Mouse (Mus musculus) testis, adult 2 months (tissue): Measurements from ENCODE around the gene Wdr81. TPM values are rescaled to one million over a fixed set of nuclear protein-coding genes. Genes with fewer than 3 reads are reported as not detected.
A peak's percentile ranks its signal among the peaks of the same experiment; 100 is the strongest.

ENCODE experiments used
- H3K27ac ChIP-seq: fragments of 200-500 bp; 2 replicates; pipeline ENCODE4 v1.5.1; 2012; ENCODE audit warnings: low read depth, low read length; ENCODE audit not compliant: control insufficient read depth, insufficient read depth
- H3K27me3 ChIP-seq: fragments of 200-500 bp; 2 replicates; pipeline ENCODE4 v1.6.1; 2012; ENCODE audit warnings: mild to moderate bottlenecking, low read length, moderate library complexity; ENCODE audit not compliant: control insufficient read depth, insufficient read depth
- H3K36me3 ChIP-seq: fragments of 200-500 bp; 2 replicates; pipeline ENCODE4 v1.6.1; 2012; ENCODE audit warnings: mild to moderate bottlenecking, low read length; ENCODE audit not compliant: control insufficient read depth, insufficient read depth
- H3K4me1 ChIP-seq: fragments of 200-500 bp; 2 replicates; pipeline ENCODE4 v1.6.1; 2012; ENCODE audit warnings: low read length; ENCODE audit not compliant: control insufficient read depth, insufficient read depth
- H3K4me3 ChIP-seq: fragments of 200-500 bp; 2 replicates; pipeline ENCODE4 v1.5.1; 2012; ENCODE audit warnings: low read depth, mild to moderate bottlenecking, low read length, moderate library complexity, mixed read lengths; ENCODE audit not compliant: control insufficient read depth
- CTCF ChIP-seq: fragments of 200-500 bp; IDR thresholded peaks from 2 replicates; pipeline ENCODE4 v1.5.1; 2012; ENCODE audit warnings: low read depth, mild to moderate bottlenecking, inconsistent platforms, low read length, moderate library complexity; ENCODE audit not compliant: control insufficient read depth, insufficient read depth, insufficient replicate concordance
- POLR2A ChIP-seq: fragments of 200-500 bp; IDR thresholded peaks from 2 replicates; pipeline ENCODE4 v1.6.1; 2012; ENCODE audit warnings: low read depth, mild to moderate bottlenecking, inconsistent platforms, low read length, moderate library complexity; ENCODE audit not compliant: control insufficient read depth
- polyA plus RNA-seq: library from polyadenylated mRNA; depleted of rRNA; stranded (reverse); fragments of >200 nt; gene quantifications from 2 replicates; pipeline ENCODE4 v1.2.3, GENCODE M21; 2012

The Wdr81 gene
- polyA plus RNA-seq, 1 experiment = 5.1 TPM

DNA sequence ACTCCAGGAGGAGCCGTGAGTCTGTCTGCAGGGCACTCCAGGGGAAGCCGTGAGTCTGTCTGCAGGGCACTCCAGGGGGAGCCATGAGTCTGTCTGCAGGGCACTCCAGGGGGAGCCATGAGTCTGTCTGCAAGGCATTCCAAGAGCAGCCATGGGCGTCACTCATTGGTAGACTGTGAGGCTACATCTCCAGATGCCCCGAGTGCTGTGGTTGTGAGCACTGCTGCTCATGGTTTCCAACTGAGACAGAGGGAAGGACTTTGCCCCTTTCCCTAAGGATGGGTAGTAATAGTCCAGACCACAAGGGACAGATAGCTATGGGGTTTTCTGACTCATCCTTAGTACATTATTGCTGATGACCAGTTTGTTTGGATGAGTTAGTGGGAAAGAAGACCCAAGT is 48.4 kb downstream of the Wdr81 start:
- TF ChIP-seq CTCF (no peak), POLR2A (no peak)
- H3K4me3 ChIP-seq = no peak overlapping the region

GRCm38 (mm10) chr11:75404801-75405200 is 49.7 kb downstream of the Wdr81 start:
- Histone ChIP-seq H3K27me3 (no peaks in the 10 kb centered on the region), H3K36me3 (no peaks in the 10 kb centered on the region; the same call in 1 of the 2 replicates), H3K4me1 (no peaks in the 10 kb centered on the region), H3K4me3 (no peak overlapping the region), H3K27ac (no peak overlapping the region)
- TF ChIP-seq CTCF (no peak), POLR2A (no peak)

More for the DNA sequence above, 48.4 kb downstream of the Wdr81 start:
- Histone ChIP-seq H3K4me1 (no peaks in the 10 kb centered on the region), H3K27me3 (no peaks in the 10 kb centered on the region), H3K27ac (no peak overlapping the region), H3K36me3 (no peaks in the 10 kb centered on the region)

DNA sequence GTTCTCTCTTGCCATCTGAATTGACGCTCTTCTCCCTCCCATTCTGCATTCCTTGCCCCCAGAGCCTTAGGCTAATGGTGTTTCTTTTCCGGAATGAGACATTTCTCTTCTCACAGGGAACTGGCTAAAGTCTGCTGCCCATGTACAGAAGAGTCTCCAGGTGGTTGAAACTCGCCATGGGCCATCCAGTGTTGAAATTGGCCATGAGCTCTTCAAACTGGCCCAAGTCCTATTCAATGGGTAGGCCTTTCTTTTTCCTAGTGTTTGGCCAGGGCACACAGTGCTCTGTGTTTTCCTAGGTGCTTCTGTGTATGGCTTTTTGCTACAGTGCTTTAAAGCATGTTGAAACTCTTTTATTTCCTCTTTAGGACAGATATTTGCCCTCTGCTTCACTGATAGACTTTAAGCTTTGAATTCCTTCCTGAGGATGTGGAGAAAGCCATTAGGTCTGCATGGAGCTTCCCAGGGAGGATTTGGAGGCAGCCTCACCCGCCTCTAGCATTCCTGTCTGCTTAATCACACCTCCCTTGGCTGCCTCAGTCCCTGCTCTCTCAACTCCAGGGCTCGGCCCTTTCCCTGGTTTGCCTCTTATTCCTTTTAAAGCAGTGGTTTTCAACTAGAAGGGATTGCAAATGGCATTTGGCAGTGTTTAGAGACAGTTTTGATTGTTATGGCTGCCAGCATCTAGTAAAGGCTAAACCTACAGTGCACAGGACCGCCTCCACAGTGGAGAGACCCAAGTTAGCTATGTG is 51.0 kb downstream of the Wdr81 start:
- Histone ChIP-seq H3K36me3 (no peaks in the 10 kb centered on the region; the same call in 1 of the 2 replicates), H3K4me1 (no peaks in the 10 kb centered on the region), H3K4me3 (no peak overlapping the region), H3K27ac (peak overlapping the region; percentile 60), H3K27me3 (no peaks in the 10 kb centered on the region)
- no peak for TF ChIP-seq POLR2A
- TF ChIP-seq CTCF = no peak

DNA sequence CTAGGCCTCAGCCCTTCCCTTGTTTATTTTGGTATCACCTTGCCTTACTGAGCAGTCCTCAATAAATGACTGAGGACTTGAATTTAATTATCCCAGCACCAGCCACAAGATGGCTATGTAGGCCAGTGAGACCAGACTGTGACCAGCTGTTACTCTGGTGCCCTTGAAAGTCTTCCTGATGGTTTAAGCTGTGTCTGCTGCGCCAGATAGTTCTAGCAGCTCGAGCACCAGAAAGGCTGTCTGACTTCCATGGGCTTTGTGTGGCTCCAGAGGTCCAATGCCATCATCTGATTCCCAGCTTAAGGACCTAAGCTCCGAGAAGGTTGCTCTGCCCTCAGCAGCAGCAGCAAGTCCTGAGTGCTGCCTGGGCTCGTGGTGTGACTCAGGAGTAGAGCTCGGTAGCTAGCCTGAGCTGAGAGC is 52.2 kb downstream of the Wdr81 start:
- Histone ChIP-seq H3K27me3 (no peaks in the 10 kb centered on the region), H3K4me1 (no peaks in the 10 kb centered on the region), H3K27ac (peak overlapping the region; percentile 81), H3K36me3 (no peaks in the 10 kb centered on the region; the same call in 1 of the 2 replicates), H3K4me3 (no peak overlapping the region)
- TF ChIP-seq POLR2A (no peak), CTCF (no peak; the same call in 1 of the 2 replicates)

- TF ChIP-seq POLR2A = no peak
- no peak for TF ChIP-seq CTCF
- H3K4me1 ChIP-seq = no peaks in the 10 kb centered on the region
- no peaks in the 10 kb centered on the region; the same call in 1 of the 2 replicates for H3K36me3 ChIP-seq
- no peaks in the 10 kb centered on the region for H3K27me3 ChIP-seq
- no peak overlapping the region for H3K4me3 ChIP-seq
- H3K27ac ChIP-seq = no peak overlapping the region
Measured at GRCm38 (mm10) chr11:75400099-75400498, 54.4 kb downstream of the Wdr81 start.

GRCm38 (mm10) chr11:75399411-75399841 is 55.1 kb downstream of the Wdr81 start:
- Histone ChIP-seq H3K27me3 (no peaks in the 10 kb centered on the region), H3K4me1 (no peaks in the 10 kb centered on the region), H3K4me3 (no peak overlapping the region)

GRCm38 (mm10) chr11:75397452-75397851 is 57.1 kb downstream of the Wdr81 start:
- no peak overlapping the region for H3K27ac ChIP-seq
- TF ChIP-seq POLR2A = no peak
- TF ChIP-seq CTCF = no peak
- H3K4me1 ChIP-seq = no peaks in the 10 kb centered on the region
- H3K27me3 ChIP-seq = no peaks in the 10 kb centered on the region
- H3K36me3 ChIP-seq = no peaks in the 10 kb centered on the region; the same call in 1 of the 2 replicates
- no peak overlapping the region for H3K4me3 ChIP-seq

More at GRCm38 (mm10) chr11:75399411-75399841, 55.1 kb downstream of the Wdr81 start:
- Histone ChIP-seq H3K27ac (no peak overlapping the region), H3K36me3 (no peaks in the 10 kb centered on the region; the same call in 1 of the 2 replicates)
- no peak for TF ChIP-seq POLR2A
- no peak for TF ChIP-seq CTCF
